Mouse (Mus musculus) cerebellum, adult 11 months (tissue): ENCODE measurements around the gene Coro2a.
A peak's percentile ranks its signal among the peaks of the same experiment; 100 is the strongest.
"Not testable (repeated sequence)": the region's sequence is repeated elsewhere in the genome, so short reads cannot be mapped to it uniquely, and the experiment has no call there.

Experiments
- DNase-seq: peaks from one replicate; pipeline ENCODE4 v3.0.0; 2022

The Coro2a gene

GRCm38 (mm10) chr4:46582024-46582423 lies 20.0 kb downstream of the Coro2a start:
- DNase-seq, result not testable (repeated sequence)

- DNase-seq, result not testable (repeated sequence)
Observed at GRCm38 (mm10) chr4:46581577-46581976, 20.4 kb downstream of the Coro2a start.

GRCm38 (mm10) chr4:46580799-46581243 lies 21.2 kb downstream of the Coro2a start:
- DNase-seq, result not testable (repeated sequence)

- not testable (repeated sequence) for DNase-seq
Observed at GRCm38 (mm10) chr4:46578796-46579346, 23.1 kb downstream of the Coro2a start.

- no peak for DNase-seq
Observed at GRCm38 (mm10) chr4:46578228-46578627, 23.8 kb downstream of the Coro2a start.

- DNase-seq, result not testable (repeated sequence)
Observed at GRCm38 (mm10) chr4:46575509-46576284, 26.3 kb downstream of the Coro2a start.

- no peak for DNase-seq
Observed at GRCm38 (mm10) chr4:46574841-46575240, 27.2 kb downstream of the Coro2a start.

GRCm38 (mm10) chr4:46574024-46574753 lies 27.8 kb downstream of the Coro2a start:
- peak; percentile 38 for DNase-seq

- no peak for DNase-seq
Observed at GRCm38 (mm10) chr4:46572616-46573015, 29.4 kb downstream of the Coro2a start.

GRCm38 (mm10) chr4:46571744-46572143 lies 30.3 kb downstream of the Coro2a start:
- no peak for DNase-seq

- peak; percentile 63 for DNase-seq
Observed at GRCm38 (mm10) chr4:46569671-46570070, 32.3 kb downstream of the Coro2a start.

GRCm38 (mm10) chr4:46568169-46568568 lies 33.8 kb downstream of the Coro2a start:
- DNase-seq, result no peak

- no peak for DNase-seq
Observed at GRCm38 (mm10) chr4:46566931-46567671, 34.9 kb downstream of the Coro2a start.

GRCm38 (mm10) chr4:46565393-46565955 lies 36.5 kb downstream of the Coro2a start:
- no peak for DNase-seq

- DNase-seq, result no peak
Observed at GRCm38 (mm10) chr4:46564247-46564646, 37.8 kb downstream of the Coro2a start.

GRCm38 (mm10) chr4:46563847-46564246 lies 38.2 kb downstream of the Coro2a start:
- no peak for DNase-seq

GRCm38 (mm10) chr4:46562841-46563240 lies 39.2 kb downstream of the Coro2a start:
- DNase-seq, result no peak

GRCm38 (mm10) chr4:46562037-46562436 lies 40.0 kb downstream of the Coro2a start:
- no peak for DNase-seq

- no peak for DNase-seq
Observed at GRCm38 (mm10) chr4:46560069-46560705, 41.8 kb downstream of the Coro2a start.

- DNase-seq, result no peak
Observed at GRCm38 (mm10) chr4:46558672-46559667, 43.0 kb downstream of the Coro2a start.

GRCm38 (mm10) chr4:46556933-46557332 lies 45.1 kb downstream of the Coro2a start:
- no peak for DNase-seq
